Mouse (Mus musculus) liver, embryonic 12.5 days (tissue): ENCODE measurements around the gene Vmn2r74. TPM values are rescaled to one million over a fixed set of nuclear protein-coding genes. Genes with fewer than 3 reads are reported as not detected.

Experiments
- ATAC-seq: fragments of 200-750 bp; cut with Nextera tagmentation; 2 replicates; pipeline ENCODE4 v1.8.0; 2017; ENCODE audit warnings: moderate number of reproducible peaks, mild to moderate bottlenecking, moderate library complexity
- H3K27ac ChIP-seq: fragments of 300-500 bp; sonication (generic); 2 replicates; pipeline ENCODE4 v1.5.1; 2016; ENCODE audit warnings: mild to moderate bottlenecking
- H3K27me3 ChIP-seq: fragments of 300-500 bp; sonication (generic); replicated peaks from 2 replicates; pipeline ENCODE4 v1.6.1; 2016; ENCODE audit warnings: mild to moderate bottlenecking, moderate library complexity
- H3K36me3 ChIP-seq: fragments of 300-500 bp; sonication (generic); 2 replicates; pipeline ENCODE4 v1.6.1; 2016; ENCODE audit warnings: mild to moderate bottlenecking, moderate library complexity
- H3K4me1 ChIP-seq: fragments of 300-500 bp; sonication (generic); 2 replicates; pipeline ENCODE4 v1.6.1; 2016
- H3K4me2 ChIP-seq: fragments of 300-500 bp; sonication (generic); 2 replicates; pipeline ENCODE4 v1.6.1; 2016; ENCODE audit warnings: mild to moderate bottlenecking, moderate library complexity
- H3K4me3 ChIP-seq: fragments of 300-500 bp; sonication (generic); 2 replicates; pipeline ENCODE4 v1.5.1; 2016; ENCODE audit warnings: mild to moderate bottlenecking, moderate library complexity
- H3K9ac ChIP-seq: fragments of 300-500 bp; sonication (generic); 2 replicates; pipeline ENCODE4 v1.6.1; 2016; ENCODE audit warnings: mild to moderate bottlenecking, moderate library complexity
- H3K9me3 ChIP-seq: fragments of 300-500 bp; sonication (generic); replicated peaks from 2 replicates; pipeline ENCODE4 v1.6.1; 2016; ENCODE audit warnings: mild to moderate bottlenecking, moderate library complexity
- WGBS: fragments of 180-500 bp; shearing (Covaris S2); methylation state at CpG from one replicate; pipeline ENCODE4 v1.1.7; 2016; ENCODE audit not compliant: insufficient replicate concordance; 5-methylcytosine and 5-hydroxymethylcytosine counted together
- polyA plus RNA-seq: library from polyadenylated mRNA; unstranded; fragments of >200 nt; fragmentation: Nextera tagmentation; extraction: Ambion mirVana; gene quantifications from 2 replicates; pipeline ENCODE4 v1.2.1, GENCODE M21; 2016

Vmn2r74 gene
- not detected in 2 replicates for polyA plus RNA-seq

- no peak for ATAC-seq
- H3K9ac ChIP-seq = no peak within 1 kb of the TSS
- no peak within 1 kb of the TSS for H3K27ac ChIP-seq
- H3K9me3 ChIP-seq = no peaks in the 10 kb centered on the region
- H3K36me3 ChIP-seq = no peaks in the 10 kb centered on the region
- no peak within 1 kb of the TSS for H3K4me3 ChIP-seq
- no peaks in the 10 kb centered on the region for H3K27me3 ChIP-seq
- H3K4me1 ChIP-seq = no peaks in the 10 kb centered on the region
- no peak within 1 kb of the TSS for H3K4me2 ChIP-seq
Measured at GRCm38 (mm10) chr7:85961529-85961928, at the start of gene Vmn2r74. Gene Vmn2r74, minus strand, starts transcription at chr7:85961629.

DNA sequence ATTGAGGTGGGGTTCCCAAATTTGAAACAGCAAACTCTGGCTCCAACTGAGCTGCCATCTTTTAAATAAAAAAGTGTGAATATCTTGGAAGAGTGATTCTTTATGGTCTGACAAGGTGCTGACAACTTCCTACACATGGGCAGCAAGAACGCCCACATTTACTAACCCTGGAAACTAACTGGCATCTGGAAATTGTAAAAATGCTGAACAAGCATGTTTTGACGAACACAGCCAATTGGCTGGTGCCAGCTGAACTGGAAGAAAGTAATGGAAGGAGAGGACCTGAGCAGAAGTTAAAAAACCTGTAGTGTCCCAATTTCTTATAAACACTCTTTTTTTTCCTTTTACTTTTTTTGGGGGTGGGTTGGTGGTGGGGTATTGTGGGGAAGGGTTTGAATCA lies 46.1 kb upstream of the Vmn2r74 start:
- ATAC-seq = no peak
- H3K4me1 ChIP-seq = no peaks in the 10 kb centered on the region
- H3K27ac ChIP-seq = no peak overlapping the region
- no peak overlapping the region for H3K4me3 ChIP-seq
- no peaks in the 10 kb centered on the region for H3K36me3 ChIP-seq
- peaks cover 33% of the 10 kb centered on the region for H3K9me3 ChIP-seq
- WGBS = 73% methylated on average over 2 of the region's 2 CpGs
- no peaks in the 10 kb centered on the region for H3K27me3 ChIP-seq
- H3K4me2 ChIP-seq = no peak overlapping the region
- H3K9ac ChIP-seq = no peak overlapping the region

Other genes starting within 250 kb of the Vmn2r74 start
- gene Vmn2r72, start 206.5 kb downstream of the Vmn2r74 start, polyA plus RNA-seq = not detected in 2 replicates
- gene Vmn2r73, start 85.4 kb downstream of the Vmn2r74 start, polyA plus RNA-seq = not detected in 2 replicates
- gene Vmn2r75, start 210.1 kb upstream of the Vmn2r74 start, polyA plus RNA-seq = not detected in 2 replicates